Mouse (Mus musculus) C2C12 (cell line): ENCODE measurements around the gene Fut8. TPM values are rescaled to one million over a fixed set of nuclear protein-coding genes. Genes with fewer than 3 reads are reported as not detected.

Experiments used
- H3K27me3 ChIP-seq: one replicate; pipeline ENCODE4 v1.6.1; 2011; ENCODE audit not compliant: control insufficient read depth, insufficient read depth, insufficient read length
- H3K36me3 ChIP-seq: one replicate; pipeline ENCODE4 v1.6.1; 2011; ENCODE audit not compliant: control insufficient read depth, insufficient read depth
- H3K4me3 ChIP-seq: one replicate; pipeline ENCODE4 v1.5.1; 2011; ENCODE audit warnings: mild to moderate bottlenecking, control low read depth; ENCODE audit not compliant: poor library complexity, insufficient read depth, severe bottlenecking
- H3K79me2 ChIP-seq: one replicate; pipeline ENCODE4 v1.6.1; 2011; ENCODE audit not compliant: control insufficient read depth, insufficient read depth
- H3K79me3 ChIP-seq: one replicate; pipeline ENCODE4 v1.6.1; 2011; ENCODE audit warnings: low read depth, control low read depth
- H3ac ChIP-seq: one replicate; pipeline ENCODE3; 2011; ENCODE audit warnings: low read depth; ENCODE audit not compliant: control insufficient read depth, insufficient read length
- CEBPB ChIP-seq: IDR thresholded peaks from one replicate; pipeline ENCODE4 v1.6.1; 2011; ENCODE audit warnings: low read depth, mild to moderate bottlenecking, control low read depth, moderate library complexity
- CTCF ChIP-seq: IDR thresholded peaks from one replicate; pipeline ENCODE4 v1.5.1; 2011; ENCODE audit not compliant: control insufficient read depth, insufficient read depth, insufficient read length
- FOSL1 ChIP-seq: IDR thresholded peaks from one replicate; pipeline ENCODE4 v1.8.0; 2011; ENCODE audit warnings: mild to moderate bottlenecking, low read length; ENCODE audit not compliant: poor library complexity, insufficient read depth, severe bottlenecking
- MAX ChIP-seq: IDR thresholded peaks from one replicate; pipeline ENCODE4 v1.6.1; 2011; ENCODE audit warnings: mild to moderate bottlenecking, control low read depth
- MYOD1 ChIP-seq: IDR thresholded peaks from one replicate; pipeline ENCODE4 v1.6.1; 2011; ENCODE audit warnings: low read depth; ENCODE audit not compliant: control insufficient read depth, insufficient read length
- MYOG ChIP-seq: IDR thresholded peaks from one replicate; pipeline ENCODE4 v1.6.1; 2011; ENCODE audit not compliant: control insufficient read depth, insufficient read length; ENCODE audit errors: extremely low read depth
- USF1 ChIP-seq: IDR thresholded peaks from one replicate; pipeline ENCODE4 v1.6.1; 2011; ENCODE audit warnings: low read depth, mild to moderate bottlenecking, control low read depth, moderate library complexity
- polyA plus RNA-seq: library from polyadenylated mRNA; unstranded; fragments of >200 nt; fragmentation: generic; extraction: Trizol; gene quantifications from one replicate; pipeline ENCODE4 v1.2.1, GENCODE M21; 2012; ENCODE audit warnings: missing spikeins

Fut8 gene
- polyA plus RNA-seq, 1 experiment, result 12.6 TPM

DNA sequence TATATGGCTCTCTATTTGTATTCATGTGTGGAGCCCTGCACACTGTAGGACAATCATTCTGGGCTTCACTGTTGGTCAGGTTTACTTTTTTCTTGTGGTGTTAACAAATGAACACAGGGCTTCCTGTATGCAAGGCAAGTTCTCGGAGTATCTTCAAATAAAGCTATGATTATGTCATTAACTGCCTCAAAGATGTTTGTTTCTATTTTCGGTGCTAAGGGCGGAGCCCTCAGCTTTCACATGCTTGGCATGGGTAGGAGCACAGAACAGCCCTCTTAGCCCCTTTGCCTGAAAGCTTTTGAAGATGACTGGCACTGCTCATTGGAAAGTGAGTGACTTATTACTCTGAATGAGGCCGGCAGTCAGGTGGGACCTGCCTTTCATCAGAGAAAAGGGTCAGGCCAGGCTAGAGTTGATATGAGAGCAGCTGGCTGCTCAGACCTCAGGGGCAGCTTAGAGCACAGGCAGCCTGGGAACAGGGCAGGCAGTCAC is 44.7 kb upstream of the Fut8 start:
- Histone ChIP-seq H3K79me2 (no peaks in the 10 kb centered on the region), H3K79me3 (no peaks in the 10 kb centered on the region), H3K27me3 (no peaks in the 10 kb centered on the region), H3ac (no peak overlapping the region), H3K4me3 (no peak overlapping the region), H3K36me3 (no peaks in the 10 kb centered on the region)
- TF ChIP-seq MYOD1 (no peak), CTCF (no peak)

DNA sequence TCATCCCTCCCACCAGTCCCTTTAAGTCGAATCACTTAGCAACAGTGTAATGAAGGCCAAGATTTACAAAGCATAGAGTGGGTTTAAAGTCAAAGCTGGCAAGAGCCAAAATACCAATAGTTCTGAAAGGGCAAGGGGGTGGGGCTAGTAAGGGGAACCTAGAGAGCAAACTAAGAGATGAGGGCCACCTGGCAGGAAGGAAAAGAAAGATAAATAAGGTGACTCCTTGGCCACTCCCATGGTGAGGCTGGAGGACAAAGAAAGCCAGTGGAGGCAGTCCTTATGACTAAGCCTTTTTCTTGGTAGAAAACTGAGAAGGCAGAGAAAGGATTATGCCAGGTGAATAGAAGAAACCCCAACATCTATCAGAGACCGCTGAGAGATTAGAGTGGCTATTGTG is 42.9 kb upstream of the Fut8 start:
- Histone ChIP-seq H3K36me3 (no peaks in the 10 kb centered on the region), H3K79me3 (no peaks in the 10 kb centered on the region), H3K27me3 (no peaks in the 10 kb centered on the region), H3K4me3 (no peak overlapping the region), H3K79me2 (no peaks in the 10 kb centered on the region), H3ac (no peak overlapping the region)
- no peak for TF ChIP-seq MYOG
- TF ChIP-seq CEBPB, result no peak

DNA sequence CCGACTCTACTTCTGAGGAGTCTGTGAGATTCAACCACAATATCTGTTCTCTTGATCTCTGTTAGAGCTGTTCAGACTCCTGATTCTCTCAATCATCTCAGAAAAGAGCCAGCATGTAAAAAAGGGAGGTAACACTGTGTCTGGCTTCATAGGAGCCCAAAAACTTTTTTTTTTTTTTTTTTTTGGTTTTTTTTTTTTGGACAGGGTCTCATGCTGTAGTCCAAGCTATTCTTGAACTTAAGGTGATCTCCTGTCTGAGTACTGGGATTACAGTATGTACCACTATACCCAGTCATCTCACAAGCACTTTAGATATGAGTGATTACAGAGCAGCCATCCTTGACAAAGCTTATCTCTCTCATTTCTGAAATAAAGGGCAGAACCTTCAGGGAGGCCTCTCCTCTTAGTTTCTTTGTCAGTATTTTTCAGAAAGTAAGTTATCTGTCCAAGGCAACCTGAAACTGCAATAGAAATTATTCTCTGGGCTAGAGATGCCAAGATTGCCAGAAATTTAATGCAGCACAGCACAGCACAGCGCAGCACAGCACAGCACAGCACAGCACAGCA is 41.3 kb upstream of the Fut8 start:
- TF ChIP-seq MYOG, result no peak
- TF ChIP-seq MYOD1, result no peak
- TF ChIP-seq MAX, result no peak
- TF ChIP-seq CEBPB, result no peak
- no peak for TF ChIP-seq CTCF
- TF ChIP-seq USF1, result no peak
- no peaks in the 10 kb centered on the region for H3K79me3 ChIP-seq
- no peaks in the 10 kb centered on the region for H3K36me3 ChIP-seq
- H3K79me2 ChIP-seq, result no peaks in the 10 kb centered on the region
- H3K4me3 ChIP-seq, result no peak overlapping the region
- H3ac ChIP-seq, result no peak overlapping the region
- H3K27me3 ChIP-seq, result no peaks in the 10 kb centered on the region

DNA sequence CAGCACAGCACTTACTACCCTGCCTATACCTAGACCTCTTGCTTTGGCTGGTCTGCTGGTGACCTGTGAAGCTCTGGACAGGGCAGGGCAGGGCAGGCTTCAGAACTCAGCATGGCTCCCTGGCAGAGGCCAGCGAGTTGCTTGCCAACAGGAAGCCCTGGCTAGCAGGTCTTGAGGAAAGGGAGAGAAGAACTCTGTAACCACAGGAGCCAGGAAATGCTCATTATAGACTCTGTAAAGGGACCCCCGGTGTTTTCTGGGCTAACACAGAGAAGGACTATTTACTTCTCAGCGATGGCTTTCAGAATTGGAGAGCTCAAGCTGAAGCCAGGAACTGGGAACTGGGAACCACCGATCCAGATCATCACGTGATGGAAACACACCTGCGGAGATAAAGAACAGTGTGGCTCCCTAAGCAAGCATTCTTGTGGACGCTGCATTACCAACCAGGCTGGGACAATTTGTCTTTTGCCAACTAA is 40.8 kb upstream of the Fut8 start:
- Histone ChIP-seq H3K36me3 (no peaks in the 10 kb centered on the region), H3ac (no peak overlapping the region), H3K79me2 (no peaks in the 10 kb centered on the region), H3K79me3 (no peaks in the 10 kb centered on the region), H3K4me3 (no peak overlapping the region), H3K27me3 (no peaks in the 10 kb centered on the region)
- no peak for TF ChIP-seq MYOD1
- no peak for TF ChIP-seq CEBPB
- no peak for TF ChIP-seq CTCF
- TF ChIP-seq MAX, result no peak
- no peak for TF ChIP-seq FOSL1
- no peak for TF ChIP-seq MYOG
- peak; percentile 20 for TF ChIP-seq USF1

DNA sequence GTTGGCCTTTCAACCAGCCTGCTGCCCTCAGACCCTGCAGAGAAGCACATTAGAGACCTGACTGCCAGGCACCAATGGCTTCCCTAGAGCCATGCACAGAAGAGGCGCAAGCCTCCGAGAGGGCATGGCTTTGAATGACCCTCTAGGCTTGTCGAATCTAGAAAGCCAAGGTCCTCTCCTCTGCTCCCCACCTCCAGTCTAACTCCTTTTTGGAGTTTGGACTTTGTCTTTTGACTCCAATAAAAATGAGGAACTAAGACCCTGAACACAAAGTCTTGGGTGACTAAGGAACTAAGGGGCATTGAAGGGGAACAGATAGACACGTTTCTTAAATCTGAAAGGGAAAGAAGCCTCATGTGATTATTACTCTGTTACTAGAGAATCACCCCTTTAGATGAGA is 39.7 kb upstream of the Fut8 start:
- Histone ChIP-seq H3K27me3 (no peaks in the 10 kb centered on the region), H3K79me3 (no peaks in the 10 kb centered on the region), H3K4me3 (no peak overlapping the region), H3K36me3 (no peaks in the 10 kb centered on the region), H3K79me2 (no peaks in the 10 kb centered on the region), H3ac (no peak overlapping the region)
- no peak for TF ChIP-seq CEBPB
- TF ChIP-seq USF1, result no peak
- no peak for TF ChIP-seq FOSL1
- no peak for TF ChIP-seq CTCF
- no peak for TF ChIP-seq MYOG
- TF ChIP-seq MAX, result no peak
- TF ChIP-seq MYOD1, result no peak

DNA sequence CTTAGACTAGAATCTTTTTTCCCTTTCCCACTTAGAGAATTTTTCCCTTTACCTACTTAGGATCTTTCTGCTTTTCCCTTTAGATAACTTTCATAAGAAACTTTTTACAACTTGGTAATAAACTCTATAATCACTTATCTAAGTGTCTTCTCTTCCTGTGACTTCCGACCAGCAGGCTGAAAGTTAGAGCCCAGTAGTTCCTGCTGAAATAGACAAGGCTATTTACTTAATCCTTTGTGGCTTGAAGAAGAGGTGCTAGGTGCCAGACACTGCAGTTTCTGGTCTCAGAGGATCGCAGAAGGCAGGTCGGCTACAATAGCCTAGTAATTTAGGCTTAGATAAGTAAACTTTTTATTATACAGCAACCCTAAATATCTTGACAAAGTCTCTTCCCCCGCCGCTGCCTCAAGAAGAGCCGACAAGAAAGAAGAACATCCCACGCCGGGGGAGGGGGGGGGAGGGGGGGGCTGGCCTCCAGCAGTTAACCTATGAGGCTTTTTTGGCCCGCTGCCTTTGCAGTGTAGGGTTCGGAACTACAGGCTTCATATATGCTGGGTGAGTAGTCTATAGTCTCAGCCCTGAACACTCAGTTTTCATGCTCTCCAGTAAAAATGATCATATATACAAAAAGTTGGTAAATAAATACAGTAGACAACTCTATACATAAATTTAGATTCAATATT is 36.3 kb upstream of the Fut8 start:
- H3ac ChIP-seq, result no peak overlapping the region
- no peaks in the 10 kb centered on the region for H3K27me3 ChIP-seq
- TF ChIP-seq MAX (no peak), FOSL1 (no peak), MYOG (no peak), USF1 (no peak), MYOD1 (no peak)
- H3K79me3 ChIP-seq, result no peaks in the 10 kb centered on the region
- no peaks in the 10 kb centered on the region for H3K79me2 ChIP-seq
- no peak overlapping the region for H3K4me3 ChIP-seq
- no peaks in the 10 kb centered on the region for H3K36me3 ChIP-seq
